Mouse (Mus musculus) lung, postnatal 0 days (tissue): Measurements from ENCODE around the gene Slc38a9.

Source experiments
- CTCF ChIP-seq: IDR thresholded peaks from 2 replicates; pipeline ENCODE4 v1.5.1; 2016; ENCODE audit warnings: antibody characterized with exemption, mild to moderate bottlenecking
- EP300 ChIP-seq: IDR thresholded peaks from 2 replicates; pipeline ENCODE4 v1.6.1; 2016; ENCODE audit warnings: antibody characterized with exemption, mild to moderate bottlenecking, control low read depth

GRCm38 (mm10) chr13:112786942-112787533, 126.5 kb downstream of the Slc38a9 start:
- TF ChIP-seq CTCF (no peak), EP300 (no peak)
